Mouse (Mus musculus) v-Abl transformed pro-B cells (cell line): ENCODE measurements around the gene Apoe.

Experiments used
- in situ Hi-C, 2 experiments: fragments of 400-800 bp; cut with MboI; formaldehyde crosslinking; loops; one replicate each; pipeline ENCODE4 v1.15.1; 2025; ENCODE audit not compliant: unreplicated experiment in 2 of 2

Apoe gene

DNA sequence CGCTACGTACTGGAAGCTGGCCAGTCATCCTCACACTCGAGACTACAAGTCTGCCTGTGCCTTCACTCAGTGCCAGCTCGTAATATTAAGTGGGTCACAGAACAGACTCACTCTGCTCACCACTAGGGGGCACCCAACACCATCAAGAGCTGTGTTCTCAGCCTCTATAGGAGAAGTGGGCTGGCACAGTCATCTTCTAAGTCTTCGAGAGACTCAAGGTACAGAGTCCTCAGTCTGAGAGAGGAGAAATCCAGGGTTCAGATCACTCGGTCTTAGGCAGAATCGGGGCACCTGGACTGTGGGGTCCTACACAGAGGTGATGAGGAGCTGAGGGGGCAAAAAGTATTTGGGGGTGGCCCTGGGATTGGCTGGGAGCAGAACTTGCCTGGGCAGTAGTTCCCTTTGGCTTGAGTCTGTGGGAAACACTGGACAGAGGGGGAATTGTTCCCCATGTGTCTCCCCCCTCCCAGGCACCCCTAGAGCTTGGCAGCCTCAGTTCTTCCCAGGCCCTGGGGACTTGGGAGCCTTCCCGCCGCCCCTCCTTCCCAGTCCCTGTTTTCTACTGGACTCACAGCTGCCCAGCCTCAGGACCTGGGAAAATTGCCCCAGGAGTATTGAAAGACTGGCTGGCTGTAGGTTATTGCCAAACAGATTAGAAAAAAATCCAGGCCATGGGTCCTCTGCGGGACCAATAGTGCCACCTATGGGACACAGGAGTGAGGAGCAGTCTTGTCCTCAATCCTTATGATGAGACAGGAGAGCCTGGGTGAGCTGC is 29.9 kb downstream of the Apoe start:
- in situ Hi-C loops = loop anchor here (5.0 to 10.0 kb wide), 6 partner anchors 33 to 203 kb away; partner anchors contain the start of gene Cblc (in 1 of the 2)

- in situ Hi-C loops = loop anchor here (5.0 to 10.0 kb wide), 6 partner anchors 35 to 205 kb away; partner anchors contain the start of gene Cblc (in 1 of the 2)
Measured at GRCm38 (mm10) chr7:19667434-19667833, 31.6 kb downstream of the Apoe start.

DNA sequence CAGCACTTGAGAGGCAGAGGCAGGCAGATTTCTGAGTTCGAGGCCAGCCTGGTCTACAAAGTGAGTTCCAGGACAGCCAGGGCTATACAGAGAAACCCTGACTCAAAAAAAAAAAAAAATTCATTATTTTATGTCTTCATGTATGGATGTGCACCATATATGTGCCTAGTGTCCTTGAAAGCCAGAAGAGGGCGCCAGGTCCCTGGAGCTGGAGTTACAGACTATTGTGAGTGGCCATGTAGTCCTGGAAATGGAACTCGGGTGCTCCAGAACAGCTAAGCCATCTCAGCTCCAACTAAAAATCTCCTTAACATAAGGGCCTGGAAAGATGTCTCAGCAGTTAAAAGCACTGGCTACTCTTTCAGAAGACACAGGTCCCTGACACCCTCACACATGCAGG is 32.2 kb downstream of the Apoe start:
- in situ Hi-C loops = loop anchor here (5.0 to 10.0 kb wide), 6 partner anchors 36 to 206 kb away; partner anchors contain the start of gene Cblc (in 1 of the 2)

DNA sequence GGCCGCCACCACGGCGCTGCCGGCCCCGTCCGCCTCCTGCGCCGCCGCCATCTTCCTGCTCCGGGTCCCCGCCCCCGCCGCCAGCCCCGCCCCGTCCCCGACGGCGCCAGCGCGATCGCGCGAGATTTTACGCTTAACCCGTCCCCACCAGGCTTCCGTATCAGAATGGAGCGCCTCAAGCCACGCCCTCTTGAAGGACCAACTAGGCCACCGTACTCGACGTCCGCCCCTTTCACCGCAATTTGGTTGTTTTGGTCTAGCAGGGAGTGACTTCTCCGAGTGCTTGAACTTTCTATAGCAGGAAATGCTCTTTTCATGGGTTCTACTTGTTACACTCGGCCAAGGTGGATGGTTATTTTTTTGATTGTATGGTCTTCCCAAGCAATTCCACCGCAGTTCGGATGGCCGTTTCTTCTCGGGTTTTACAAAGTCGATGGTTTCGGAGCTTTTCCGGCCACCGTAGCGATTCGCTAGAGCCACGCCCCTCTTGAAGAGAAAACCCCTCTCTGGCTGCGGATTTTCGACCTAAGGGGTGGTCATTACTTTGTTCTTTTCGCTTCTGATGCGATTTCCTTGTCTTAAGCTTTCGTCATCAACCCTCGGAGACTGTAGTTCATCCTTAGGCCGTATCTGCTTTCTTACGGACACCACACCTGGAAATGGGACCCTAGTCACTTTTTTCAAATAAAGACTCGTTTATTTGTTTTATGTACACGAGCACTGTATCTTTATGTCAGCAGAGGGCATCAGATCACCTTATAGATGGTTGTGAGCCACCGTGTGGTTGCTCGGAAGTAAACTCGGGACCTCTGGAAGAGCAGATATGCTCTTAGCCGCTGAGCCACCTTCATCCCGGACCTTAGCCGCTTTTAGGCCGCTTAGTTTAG is 33.8 kb downstream of the Apoe start, which contains the start of gene Clptm1:
Gene Clptm1 (minus strand): TSS at position 79 of the 887 bp plus-strand sequence.
- in situ Hi-C loops = loop anchor here (5.0 to 10.0 kb wide), 6 partner anchors 37 to 207 kb away; partner anchors contain the start of gene Cblc (in 1 of the 2)

DNA sequence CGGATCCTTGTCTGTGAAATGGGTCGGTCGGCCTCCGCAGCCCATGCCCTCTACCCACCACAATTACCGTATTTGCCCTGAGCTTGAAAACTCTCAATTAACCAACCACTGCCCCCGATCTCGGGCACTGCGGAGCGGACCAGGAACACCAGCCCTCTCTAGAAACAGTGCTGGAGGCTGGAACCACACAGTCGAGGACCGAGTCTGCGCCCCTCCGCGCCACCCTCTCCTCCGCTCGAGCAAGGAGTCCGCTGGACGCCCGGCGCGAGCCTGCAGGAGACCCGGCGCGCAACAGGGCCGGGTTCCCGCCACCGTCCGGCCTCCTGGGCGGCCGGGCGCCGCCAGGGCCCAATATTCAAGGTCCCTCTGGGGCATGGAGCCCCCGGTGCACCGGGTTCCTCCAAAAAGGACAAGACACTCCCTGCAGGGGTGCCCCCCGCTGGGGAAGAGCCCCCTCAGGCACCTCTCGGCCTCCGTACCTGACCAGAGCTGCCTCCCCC is 34.5 kb downstream of the Apoe start:
- in situ Hi-C loops = loop anchor here (10.0 kb wide), 2 partner anchors 120 to 130 kb away; partner anchors contain the start of gene Cblc (in 1 of the 2)

GRCm38 (mm10) chr7:19663940-19664339 is 35.0 kb downstream of the Apoe start:
- in situ Hi-C loops = loop anchor here (10.0 kb wide), 2 partner anchors 121 to 131 kb away; partner anchors contain the start of gene Cblc (in 1 of the 2)

- in situ Hi-C loops = no loop called here
Measured at GRCm38 (mm10) chr7:19652614-19653013, 46.4 kb downstream of the Apoe start.

DNA sequence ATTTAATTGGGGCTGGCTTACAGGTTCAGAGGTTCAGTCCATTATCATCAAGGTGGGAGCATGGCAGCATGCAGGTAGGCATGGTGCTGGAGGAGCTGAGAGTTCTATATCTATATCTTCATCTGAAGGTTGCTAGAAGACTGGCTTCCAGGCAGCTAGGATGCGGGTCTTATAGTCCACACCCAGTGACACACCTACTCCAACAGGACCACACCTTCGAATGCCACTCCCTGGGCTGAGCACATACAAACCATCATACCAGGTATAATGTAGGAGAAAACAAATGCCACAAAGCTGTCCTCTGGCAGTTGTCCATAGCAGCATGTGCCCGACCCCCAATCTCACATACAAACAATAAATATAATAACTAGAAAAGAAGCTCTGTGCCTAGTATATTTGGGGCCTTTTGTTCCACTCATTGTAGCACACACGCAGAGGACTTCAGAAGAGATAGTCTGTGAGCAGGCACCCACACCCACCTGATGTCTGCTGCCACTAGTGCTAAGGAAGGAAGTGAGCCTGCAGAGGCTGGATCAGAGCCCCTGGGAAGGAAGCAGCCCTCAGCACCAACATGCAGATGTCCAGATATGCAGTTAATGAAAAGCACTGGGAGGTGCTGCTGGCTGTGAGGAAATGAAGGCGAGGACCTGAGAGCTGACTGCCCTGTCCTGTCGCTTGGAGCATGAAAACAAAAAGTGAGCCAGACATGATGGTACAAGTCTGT is 47.8 kb downstream of the Apoe start:
- in situ Hi-C loops = no loop called here
